Mouse (Mus musculus) MEL (cell line): ENCODE measurements around the gene Insyn1.

Source experiments
- EP300 ChIP-seq, 2 experiments: IDR thresholded peaks; 2 replicates each; pipeline ENCODE4 v1.6.1; 2011; ENCODE audit warnings: improper control_type of control experiment in 2 of 2, low read length in 2 of 2, low read depth in 1 of 2, mild to moderate bottlenecking in 1 of 2
- POLR2A ChIP-seq, 2 experiments: IDR thresholded peaks; 2 replicates each; pipeline ENCODE4 v1.6.1; 2011 to 2012; ENCODE audit warnings: low read length in 2 of 2, mild to moderate bottlenecking in 2 of 2, control low read depth in 1 of 2, improper control_type of control experiment in 1 of 2, low read depth in 1 of 2, moderate library complexity in 1 of 2; ENCODE audit not compliant: control insufficient read depth in 1 of 2, insufficient read depth in 1 of 2, poor library complexity in 1 of 2

DNA sequence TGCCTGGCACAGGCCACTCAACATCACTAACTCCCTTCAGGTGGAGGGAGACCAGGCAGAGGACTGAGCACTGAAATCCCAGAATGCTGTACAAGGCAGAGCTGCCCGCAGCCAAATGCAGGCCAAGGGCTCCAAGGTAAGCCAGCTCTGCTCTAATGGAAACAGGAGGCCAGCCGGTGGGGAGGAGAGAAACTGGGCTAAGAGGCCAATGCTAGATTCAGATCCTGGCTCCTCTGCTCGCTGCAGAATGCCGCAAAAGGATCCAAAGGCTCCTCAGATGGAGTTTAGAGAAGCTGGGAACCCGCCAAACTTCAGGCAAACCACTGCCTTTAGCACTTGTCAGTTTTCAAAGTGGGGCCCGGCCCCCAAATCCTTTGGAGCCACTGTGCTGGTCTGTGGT is 44.9 kb downstream of the Insyn1 start:
- no peak for TF ChIP-seq EP300 (IDR thresholded peaks at IDR 0.05; ENCODE audit: low read depth in 1 of 2, low read length in 2 of 2)
- no peak for TF ChIP-seq POLR2A (IDR thresholded peaks at IDR 0.05; ENCODE audit: control insufficient read depth in 1 of 2, insufficient read depth in 1 of 2, low read depth in 1 of 2, low read length in 2 of 2, poor library complexity in 1 of 2)
